Mouse (Mus musculus): ENCODE measurements around the gene Zfp217. TPM values are rescaled to one million over a fixed set of nuclear protein-coding genes. Genes with fewer than 3 reads are reported as not detected.
A peak's percentile ranks its signal among the peaks of the same experiment; 100 is the strongest.

The Zfp217 gene
- polyA plus RNA-seq, 1 experiment from 2014 or later = 4.0 TPM

DNA sequence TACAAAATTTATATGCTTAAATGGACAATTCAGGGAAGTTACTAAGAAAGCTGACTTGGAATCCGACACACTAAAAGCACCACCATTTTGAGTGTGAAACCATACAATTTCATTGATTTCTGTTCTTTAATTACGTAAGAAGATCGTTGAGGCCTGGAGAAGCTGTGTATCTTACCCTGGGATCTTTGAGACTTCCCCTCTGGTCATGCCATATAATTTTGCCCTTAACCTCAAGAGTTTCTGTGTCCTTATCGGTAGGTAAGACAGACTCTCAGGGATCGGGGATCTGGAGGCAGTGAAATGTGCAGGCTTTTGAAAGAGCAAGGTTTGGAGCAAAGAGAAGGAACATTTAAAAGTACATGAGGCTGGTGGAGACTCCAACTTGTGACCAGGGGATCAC is 31.4 kb upstream of the Zfp217 start:
- WGBS = 81% methylated on average over 5 of the region's 5 CpGs
- H3K27ac ChIP-seq = no peak overlapping the region
- TF ChIP-seq CTCF (IDR thresholded peaks at IDR 0.05; ENCODE audit: low read depth) = no peak

DNA sequence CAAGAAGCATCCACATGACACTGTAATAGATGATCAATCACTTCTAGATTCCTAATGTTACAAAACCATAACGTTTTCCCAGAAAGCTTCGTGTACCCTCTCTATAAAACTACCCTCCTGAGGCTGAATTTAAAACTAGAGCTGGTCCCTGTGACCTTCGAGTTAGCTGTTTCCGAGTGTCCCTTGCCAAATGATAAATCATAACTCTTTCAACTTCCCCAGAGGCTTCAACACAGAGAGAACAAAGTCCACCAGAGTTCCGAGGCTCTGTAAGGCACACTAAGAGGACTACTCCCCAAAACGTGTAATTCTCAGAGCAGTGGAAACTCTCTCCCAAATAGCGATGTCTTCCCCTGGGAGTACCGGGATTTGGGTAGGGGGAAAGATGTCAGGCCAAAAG is 29.4 kb upstream of the Zfp217 start:
- Histone ChIP-seq H3K4me3 (replicated peaks; ENCODE audit: low read depth, low read length) (no peak overlapping the region), H3K9me3 (replicated peaks; ENCODE audit: low read length) (no peaks in the 10 kb centered on the region), H3K4me1 (replicated peaks; ENCODE audit: insufficient read depth, low read length) (peaks cover 19% of the 10 kb centered on the region; the same call in 1 of the 2 replicates), H3K27ac (no peak overlapping the region; the same call in 1 of the 2 replicates), H3K4me2 (ENCODE audit: low read length) (peak overlapping the region; percentile 16; the same call in 1 of the 2 replicates), H3K9ac (ENCODE audit: low read depth, low read length) (no peak overlapping the region), H3K36me3 (ENCODE audit: insufficient read depth, low read length) (no peaks in the 10 kb centered on the region), H3K27me3 (ENCODE audit: insufficient read depth, low read length) (no peaks in the 10 kb centered on the region)
- ATAC-seq (replicated peaks; ENCODE audit: low FRiP score, low read depth) (no peak), DNase-seq (ENCODE audit: low spot score) (peak; percentile 75)
- TF ChIP-seq CTCF (IDR thresholded peaks at IDR 0.05; ENCODE audit: low read depth) = no peak
- 19% methylated on average over 8 of the region's 8 CpGs for WGBS

More for the DNA sequence above, 31.4 kb upstream of the Zfp217 start:
- DNase-seq (ENCODE audit: low spot score) (no peak), ATAC-seq (replicated peaks; ENCODE audit: low FRiP score, low read depth) (no peak)
- Histone ChIP-seq H3K36me3 (ENCODE audit: insufficient read depth, low read length) (no peaks in the 10 kb centered on the region), H3K9me3 (replicated peaks; ENCODE audit: low read length) (no peaks in the 10 kb centered on the region), H3K4me1 (replicated peaks; ENCODE audit: insufficient read depth, low read length) (peaks cover 20% of the 10 kb centered on the region; the same call in 1 of the 2 replicates), H3K4me2 (ENCODE audit: low read length) (no peak overlapping the region), H3K4me3 (replicated peaks; ENCODE audit: low read depth, low read length) (no peak overlapping the region), H3K9ac (ENCODE audit: low read depth, low read length) (no peak overlapping the region), H3K27me3 (ENCODE audit: insufficient read depth, low read length) (no peaks in the 10 kb centered on the region)

DNA sequence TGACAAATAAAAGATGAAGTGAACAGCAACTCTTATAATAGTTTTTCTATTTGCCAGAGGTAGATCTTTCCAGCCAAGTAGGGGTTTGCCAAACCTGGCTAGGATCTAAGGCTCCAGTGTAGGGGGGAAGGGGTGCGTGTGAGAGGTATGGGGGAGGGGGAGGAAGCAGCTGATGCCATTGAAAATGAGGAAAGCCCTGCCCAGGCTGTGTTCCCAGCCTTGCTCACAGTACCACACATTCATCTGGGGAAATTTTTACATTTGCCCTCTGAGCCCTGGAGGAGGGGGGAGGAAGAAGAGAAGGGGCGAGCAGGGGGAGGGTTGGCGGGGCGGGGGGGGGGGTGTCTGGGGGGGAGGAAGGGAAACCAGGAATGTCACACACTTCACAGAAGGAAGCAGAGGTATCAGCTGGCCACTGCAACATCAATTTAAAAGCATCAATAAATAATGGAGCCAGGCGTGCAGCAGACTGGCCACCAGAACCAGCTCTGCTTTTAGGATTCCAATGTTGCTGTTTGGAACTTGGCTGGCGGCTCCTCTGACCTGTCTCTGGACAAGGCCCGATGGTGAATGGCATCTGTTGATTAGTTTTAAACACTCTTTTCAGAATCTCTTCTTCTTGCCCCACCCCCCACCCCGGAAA is 28.5 kb upstream of the Zfp217 start:
- 22% methylated on average over 8 of the region's 8 CpGs for WGBS
- Histone ChIP-seq H3K4me2 (ENCODE audit: low read length) (no peak overlapping the region), H3K4me1 (replicated peaks; ENCODE audit: insufficient read depth, low read length) (peaks cover 19% of the 10 kb centered on the region; the same call in 1 of the 2 replicates)

DNA sequence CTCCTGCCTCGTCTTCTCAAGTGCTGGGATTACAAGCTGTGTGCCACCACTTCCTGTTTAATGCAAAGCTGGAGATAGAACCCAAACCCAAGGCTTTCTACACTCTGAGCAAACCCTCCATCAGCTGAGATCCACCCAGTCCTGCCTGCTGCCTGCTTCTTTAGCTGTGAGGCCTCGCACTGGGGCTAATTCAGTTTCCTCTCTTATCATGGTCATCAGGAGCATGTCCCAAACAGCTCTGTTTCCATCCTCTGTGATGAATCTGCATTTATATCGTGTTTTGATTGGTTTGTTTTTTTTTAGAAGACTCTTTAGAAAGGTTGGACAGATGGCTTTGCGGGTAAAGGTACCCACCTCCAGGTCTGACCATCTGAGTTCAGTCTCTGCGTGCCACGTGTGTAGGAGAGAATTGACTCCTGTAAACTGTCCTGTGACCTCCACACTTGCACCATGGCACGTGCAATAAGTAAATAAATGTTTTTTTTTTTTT is 27.8 kb upstream of the Zfp217 start:
- H3K27ac ChIP-seq = 0 out of 2 replicates have a peak overlapping the region, but pooled peaks have one; percentile 2
- 39% methylated on average over 7 of the region's 7 CpGs for WGBS
- no peaks in the 10 kb centered on the region for H3K36me3 ChIP-seq (ENCODE audit: insufficient read depth, low read length)
- H3K4me2 ChIP-seq (ENCODE audit: low read length) = no peak overlapping the region
- no peaks in the 10 kb centered on the region for H3K27me3 ChIP-seq (ENCODE audit: insufficient read depth, low read length)
- DNase-seq (ENCODE audit: low spot score) (no peak), ATAC-seq (replicated peaks; ENCODE audit: low FRiP score, low read depth) (no peak)
- no peak overlapping the region for H3K4me3 ChIP-seq (replicated peaks; ENCODE audit: low read depth, low read length)
- H3K4me1 ChIP-seq (replicated peaks; ENCODE audit: insufficient read depth, low read length) = peaks cover 19% of the 10 kb centered on the region; the same call in 1 of the 2 replicates
- H3K9ac ChIP-seq (ENCODE audit: low read depth, low read length) = no peak overlapping the region
- TF ChIP-seq CTCF (IDR thresholded peaks at IDR 0.05; ENCODE audit: low read depth) = no peak
- H3K9me3 ChIP-seq (replicated peaks; ENCODE audit: low read length) = no peaks in the 10 kb centered on the region

More for the DNA sequence above, 28.5 kb upstream of the Zfp217 start:
- H3K27ac ChIP-seq = no peak overlapping the region
- DNase-seq (ENCODE audit: low spot score) = no peak
- no peak overlapping the region for H3K4me3 ChIP-seq (replicated peaks; ENCODE audit: low read depth, low read length)
- TF ChIP-seq CTCF (IDR thresholded peaks at IDR 0.05; ENCODE audit: low read depth) = no peak
- H3K9ac ChIP-seq (ENCODE audit: low read depth, low read length) = no peak overlapping the region
- no peaks in the 10 kb centered on the region for H3K36me3 ChIP-seq (ENCODE audit: insufficient read depth, low read length)
- H3K9me3 ChIP-seq (replicated peaks; ENCODE audit: low read length) = no peaks in the 10 kb centered on the region
- no peaks in the 10 kb centered on the region for H3K27me3 ChIP-seq (ENCODE audit: insufficient read depth, low read length)
- ATAC-seq (replicated peaks; ENCODE audit: low FRiP score, low read depth) = no peak

DNA sequence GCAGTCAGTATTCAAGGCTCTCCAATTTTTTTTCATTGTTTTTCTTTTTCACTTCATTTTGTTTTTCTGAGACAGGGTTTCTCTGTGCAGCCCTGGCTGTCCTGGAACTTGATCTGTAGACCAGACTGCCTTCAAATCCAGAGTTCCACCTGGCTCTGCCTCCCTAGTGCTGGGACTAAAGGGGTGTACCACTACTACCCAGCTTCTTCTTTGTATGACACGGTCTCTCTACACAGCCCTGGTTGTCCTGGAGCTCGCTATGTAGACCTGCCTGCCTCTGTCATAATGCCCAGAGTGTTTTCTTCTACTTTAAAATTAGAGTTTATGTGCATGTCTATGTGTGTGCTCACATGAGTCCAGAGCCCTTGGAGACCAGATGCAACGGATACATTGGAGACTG is 27.3 kb upstream of the Zfp217 start:
- no peaks in the 10 kb centered on the region for H3K27me3 ChIP-seq (ENCODE audit: insufficient read depth, low read length)
- 62% methylated on average over 3 of the region's 3 CpGs for WGBS
- peaks cover 19% of the 10 kb centered on the region; the same call in 1 of the 2 replicates for H3K4me1 ChIP-seq (replicated peaks; ENCODE audit: insufficient read depth, low read length)
- no peak for TF ChIP-seq CTCF (IDR thresholded peaks at IDR 0.05; ENCODE audit: low read depth)
- no peak overlapping the region for H3K4me3 ChIP-seq (replicated peaks; ENCODE audit: low read depth, low read length)
- no peak for DNase-seq (ENCODE audit: low spot score)
- ATAC-seq (replicated peaks; ENCODE audit: low FRiP score, low read depth) = no peak
- no peaks in the 10 kb centered on the region for H3K36me3 ChIP-seq (ENCODE audit: insufficient read depth, low read length)
- H3K9me3 ChIP-seq (replicated peaks; ENCODE audit: low read length) = no peaks in the 10 kb centered on the region
- H3K9ac ChIP-seq (ENCODE audit: low read depth, low read length) = no peak overlapping the region
- H3K27ac ChIP-seq = 0 out of 2 replicates have a peak overlapping the region, but pooled peaks have one; percentile 2
- H3K4me2 ChIP-seq (ENCODE audit: low read length) = no peak overlapping the region

DNA sequence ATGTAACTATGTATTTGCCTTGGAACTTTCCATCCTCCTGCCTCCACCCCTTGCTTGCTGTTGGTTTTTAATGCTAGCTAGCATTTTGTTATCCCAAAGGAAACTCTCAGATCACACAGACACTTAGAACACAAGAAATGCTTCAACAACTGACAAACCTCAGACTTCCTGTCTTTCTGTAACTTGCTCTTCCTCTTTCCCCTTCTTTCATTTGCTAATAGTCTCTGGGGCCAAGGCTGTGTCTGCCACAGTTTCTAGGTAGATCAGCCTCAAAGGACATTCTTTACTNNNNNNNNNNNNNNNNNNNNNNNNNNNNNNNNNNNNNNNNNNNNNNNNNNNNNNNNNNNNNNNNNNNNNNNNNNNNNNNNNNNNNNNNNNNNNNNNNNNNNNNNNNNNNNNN is 21.2 kb upstream of the Zfp217 start:
- DNase-seq (ENCODE audit: low spot score) (no peak), ATAC-seq (replicated peaks; ENCODE audit: low FRiP score, low read depth) (no peak)
- Histone ChIP-seq H3K9me3 (replicated peaks; ENCODE audit: low read length) (no peaks in the 10 kb centered on the region), H3K27ac (no peak overlapping the region), H3K36me3 (ENCODE audit: insufficient read depth, low read length) (no peaks in the 10 kb centered on the region), H3K9ac (ENCODE audit: low read depth, low read length) (no peak overlapping the region), H3K4me2 (ENCODE audit: low read length) (no peak overlapping the region), H3K4me1 (replicated peaks; ENCODE audit: insufficient read depth, low read length) (no peaks in the 10 kb centered on the region; the same call in 1 of the 2 replicates), H3K4me3 (replicated peaks; ENCODE audit: low read depth, low read length) (no peak overlapping the region), H3K27me3 (ENCODE audit: insufficient read depth, low read length) (no peaks in the 10 kb centered on the region)
- TF ChIP-seq CTCF (IDR thresholded peaks at IDR 0.05; ENCODE audit: low read depth) = no peak

Data from kidney, postnatal 0 days (tissue).